Comparison of ENCODE assay signal across 7 mouse cellular contexts in genomic region chr11:62846961-62847654, GRCm38 (mm10). TPM values are rescaled to one million over a fixed set of nuclear protein-coding genes. Genes with fewer than 3 reads are reported as not detected.
A peak's percentile ranks its signal among the peaks of the same experiment; 100 is the strongest.
DNase-seq lines count a peak whose midpoint lies in the region; ATAC-seq and TF ChIP-seq lines count a peak whose summit lies in the region.

Gene Fbxw10 (plus strand): TSS chr11:62847069.

- peak; percentile 14 for DNase-seq in MEL (ENCODE audit: low read depth, low spot score)
- DNase-seq in liver, embryonic 11.5 days (ENCODE audit: low spot score) = no peak
- DNase-seq in neural tube, embryonic 11.5 days (ENCODE audit: low spot score) = peak; percentile 23
- DNase-seq in c-Kit-positive CD71-positive TER-119-positive erythroid progenitor cells, embryonic 14.5 days (ENCODE audit: low spot score) = no peak

- H3K79me2 ChIP-seq in MEL (ENCODE audit: control insufficient read depth, insufficient read depth, low read length, poor library complexity) = no peaks in the 10 kb centered on the region

- no peak for TF ChIP-seq POLR2A in MEL (IDR thresholded peaks at IDR 0.05; ENCODE audit: control insufficient read depth in 1 of 2, insufficient read depth in 1 of 2, low read depth in 1 of 2, low read length in 2 of 2, poor library complexity in 1 of 2)

- H3K27ac ChIP-seq in MEL (ENCODE audit: control insufficient read depth, low read depth, low read length) = no peak within 1 kb of the TSS
- H3K27ac ChIP-seq in forebrain, embryonic 12.5 days = no peak within 1 kb of the TSS
- no peak within 1 kb of the TSS for H3K27ac ChIP-seq in liver, embryonic 11.5 days (ENCODE audit: low read depth, low read length)
- no peak within 1 kb of the TSS for H3K27ac ChIP-seq in neural tube, embryonic 11.5 days (ENCODE audit: low read depth, low read length)

- peak within 1 kb of the TSS; percentile 42 for H3K4me2 ChIP-seq in forebrain, embryonic 12.5 days
- H3K4me2 ChIP-seq in liver, embryonic 11.5 days = peak within 1 kb of the TSS; percentile 26
- peak within 1 kb of the TSS; percentile 23; the same call in 1 of the 2 replicates for H3K4me2 ChIP-seq in neural tube, embryonic 11.5 days (ENCODE audit: low read depth)

- TF ChIP-seq RAD21 in MEL (IDR thresholded peaks at IDR 0.05; ENCODE audit: low read depth, low read length) = no peak

- no peak for TF ChIP-seq CTCF in MEL (IDR thresholded peaks at IDR 0.05 in 2 of 3, conservative IDR thresholded peaks at IDR 0.05 in 1 of 3; ENCODE audit: control insufficient read depth in 1 of 3, insufficient read depth in 1 of 3, low read depth in 2 of 3, low read length in 3 of 3, poor library complexity in 1 of 3, severe bottlenecking in 1 of 3)

- H3K9ac ChIP-seq in MEL (ENCODE audit: control insufficient read depth, low read depth, low read length, poor library complexity, severe bottlenecking) = no peak within 1 kb of the TSS
- H3K9ac ChIP-seq in forebrain, embryonic 12.5 days = no peak within 1 kb of the TSS
- H3K9ac ChIP-seq in liver, embryonic 11.5 days (ENCODE audit: low read depth, low read length) = no peak within 1 kb of the TSS
- H3K9ac ChIP-seq in neural tube, embryonic 11.5 days (ENCODE audit: low read length) = no peak within 1 kb of the TSS

- no peaks in the 10 kb centered on the region for H3K36me3 ChIP-seq in MEL (ENCODE audit: control insufficient read depth in 1 of 2, insufficient read depth in 2 of 2, low read length in 2 of 2)
- no peaks in the 10 kb centered on the region for H3K36me3 ChIP-seq in forebrain, embryonic 12.5 days (replicated peaks)
- no peaks in the 10 kb centered on the region for H3K36me3 ChIP-seq in liver, embryonic 11.5 days (ENCODE audit: control insufficient read depth, insufficient read depth, low read length)
- H3K36me3 ChIP-seq in neural tube, embryonic 11.5 days (ENCODE audit: control insufficient read depth, insufficient read depth, low read length) = no peaks in the 10 kb centered on the region

- 32% methylated on average over 12 of the region's 12 CpGs for WGBS in forebrain, embryonic 12.5 days
- 40% methylated on average over 12 of the region's 12 CpGs for WGBS in liver, embryonic 11.5 days
- 28% methylated on average over 12 of the region's 12 CpGs for WGBS in neural tube, embryonic 11.5 days

- peaks cover 1 to 4% of the 10 kb centered on the region in 2 experiments; a peak in 2 of 4 replicates for H3K27me3 ChIP-seq in MEL (ENCODE audit: control insufficient read depth in 1 of 2, insufficient read depth in 2 of 2, low read length in 2 of 2)
- no peaks in the 10 kb centered on the region for H3K27me3 ChIP-seq in forebrain, embryonic 12.5 days
- H3K27me3 ChIP-seq in liver, embryonic 11.5 days (replicated peaks; ENCODE audit: control insufficient read depth, insufficient read depth, low read length) = no peaks in the 10 kb centered on the region
- H3K27me3 ChIP-seq in neural tube, embryonic 11.5 days (ENCODE audit: control insufficient read depth, insufficient read depth, low read length) = no peaks in the 10 kb centered on the region

- no peak within 1 kb of the TSS for H3K4me3 ChIP-seq in MEL (ENCODE audit: control insufficient read depth in 1 of 2, insufficient read depth in 1 of 2, low read depth in 2 of 2, low read length in 2 of 2)
- H3K4me3 ChIP-seq in forebrain, embryonic 12.5 days (replicated peaks) = 0 out of 2 replicates have a peak within 1 kb of the TSS, but pooled peaks have one; percentile 1
- H3K4me3 ChIP-seq in liver, embryonic 11.5 days (ENCODE audit: low read depth, low read length) = no peak within 1 kb of the TSS; the same call in 1 of the 2 replicates
- no peak within 1 kb of the TSS for H3K4me3 ChIP-seq in neural tube, embryonic 11.5 days (ENCODE audit: low read depth, low read length)

- no peaks in the 10 kb centered on the region for H3K4me1 ChIP-seq in MEL (ENCODE audit: control insufficient read depth in 1 of 2, insufficient read depth in 2 of 2, low read length in 2 of 2)
- peaks cover 6% of the 10 kb centered on the region; the same call in 1 of the 2 replicates for H3K4me1 ChIP-seq in forebrain, embryonic 12.5 days
- H3K4me1 ChIP-seq in liver, embryonic 11.5 days (replicated peaks; ENCODE audit: control insufficient read depth, insufficient read depth, low read length) = peaks cover 3% of the 10 kb centered on the region; the same call in 1 of the 2 replicates
- H3K4me1 ChIP-seq in neural tube, embryonic 11.5 days (ENCODE audit: control insufficient read depth, insufficient read depth, low read length) = peaks cover 7% of the 10 kb centered on the region

- H3K9me3 ChIP-seq in MEL (replicated peaks; ENCODE audit: insufficient read depth, low read length) = no peaks in the 10 kb centered on the region
- no peaks in the 10 kb centered on the region for H3K9me3 ChIP-seq in forebrain, embryonic 12.5 days
- no peaks in the 10 kb centered on the region for H3K9me3 ChIP-seq in liver, embryonic 11.5 days (ENCODE audit: control insufficient read depth, low read length)
- no peaks in the 10 kb centered on the region for H3K9me3 ChIP-seq in neural tube, embryonic 11.5 days (ENCODE audit: control insufficient read depth, low read length)

- no peak for TF ChIP-seq EP300 in MEL (IDR thresholded peaks at IDR 0.05; ENCODE audit: low read depth in 1 of 2, low read length in 2 of 2)

- peak; percentile 85 for ATAC-seq in CD4-positive, CD25-positive, alpha-beta regulatory T cell, adult 4 months
- no peak for ATAC-seq in forebrain, embryonic 12.5 days (ENCODE audit: low FRiP score)
- ATAC-seq in inflammation-experienced regulatory T-cells, adult 6 months = peak; percentile 76
- no peak for ATAC-seq in liver, embryonic 11.5 days (replicated peaks; ENCODE audit: low FRiP score)
- ATAC-seq in neural tube, embryonic 11.5 days (ENCODE audit: insufficient read depth, low FRiP score, low TSS enrichment) = no peak

TF ChIP-seq in MEL, 35 proteins besides CTCF, POLR2A, EP300 and RAD21:
- no peak for TF ChIP-seq GABPA (IDR thresholded peaks at IDR 0.05; ENCODE audit: low read depth, low read length)
- no peak for TF ChIP-seq RCOR1 (IDR thresholded peaks at IDR 0.05; ENCODE audit: low read depth, low read length)
- no peak for TF ChIP-seq BHLHE40 (IDR thresholded peaks at IDR 0.05; ENCODE audit: borderline replicate concordance, low read depth, low read length)
- no peak for TF ChIP-seq NRF1 (IDR thresholded peaks at IDR 0.05; ENCODE audit: insufficient read depth, low read depth, low read length, poor library complexity, severe bottlenecking)
- TF ChIP-seq MYB (IDR thresholded peaks at IDR 0.05; ENCODE audit: low read depth, low read length) = no peak
- TF ChIP-seq MXI1 (IDR thresholded peaks at IDR 0.05; ENCODE audit: low read depth, low read length) = peak; percentile 98

RNA-seq across cellular contexts. Expression of gene Fbxw10, which starts in this region (rescaled TPM):
- 1 to 10 TPM; 8.4 to 9.6 TPM for polyA plus RNA-seq in CD4-positive, CD25-positive, alpha-beta regulatory T cell, adult 4 months (2017; shearing (Covaris generic))
- not detected in 2 replicates for total RNA-seq in MEL (2012; rRNA removed)
- polyA plus RNA-seq in MEL (2012; ENCODE audit: insufficient read depth in 1 of 2, insufficient read length in 2 of 2, low read depth in 1 of 2, low replicate concordance in 2 of 2, missing spikeins in 1 of 2) = not detected
- polyA plus RNA-seq in forebrain, embryonic 12.5 days (2016; fragmentation: Nextera tagmentation; extraction: Ambion mirVana) = 0.24 and 0.62 TPM in 2 replicates
- 10 to 100 TPM in 2 of 3 experiments, 1 to 10 TPM in 1; 1.5 to 20.2 (median 15.8) TPM for polyA plus RNA-seq in inflammation-experienced regulatory T-cells, adult 6 months (2017; shearing (Covaris generic))
- 0.10 and 0.15 TPM in 2 replicates for polyA plus RNA-seq in liver, embryonic 11.5 days (2014; fragmentation: Nextera tagmentation; extraction: Ambion mirVana)
- polyA plus RNA-seq in neural tube, embryonic 11.5 days (2014; fragmentation: Nextera tagmentation; extraction: Ambion mirVana) = 0.19 and 0.50 TPM in 2 replicates

Comparison
In these comparisons a context has a peak if more than half of its experiments do, and no peak if none do; other contexts are left out.
1. Peak in DNase-seq in MEL; RNA of the gene not detected or under 1 TPM.
2. Peak in DNase-seq and H3K4me2 ChIP-seq in neural tube, embryonic 11.5 days; RNA of the gene not detected or under 1 TPM.
3. ATAC-seq: peak in CD4-positive, CD25-positive, alpha-beta regulatory T cell, adult 4 months (single experiment) and inflammation-experienced regulatory T-cells, adult 6 months (single experiment); none in forebrain, embryonic 12.5 days (single experiment), liver, embryonic 11.5 days (single experiment) and neural tube, embryonic 11.5 days (single experiment).
4. Peak in every context shown above with its lines, with median percentiles within 50 percentile points of each other: H3K4me2 ChIP-seq.